Mouse (Mus musculus) ES-E14 (cell line): ENCODE results near the gene Tshz2.

Experiments
- CHD2 ChIP-seq: IDR thresholded peaks from 2 replicates; pipeline ENCODE4 v1.6.1; 2014; ENCODE audit warnings: mild to moderate bottlenecking, low read depth, low read length, inconsistent platforms
- MAFK ChIP-seq: IDR thresholded peaks from 2 replicates; pipeline ENCODE4 v1.6.1; 2014; ENCODE audit warnings: mild to moderate bottlenecking, low read depth, low read length, inconsistent platforms; ENCODE audit not compliant: insufficient read depth
- ZC3H11A ChIP-seq: IDR thresholded peaks from 2 replicates; pipeline ENCODE4 v1.6.1; 2012; ENCODE audit warnings: low read depth, mild to moderate bottlenecking, inconsistent platforms, low read length, borderline replicate concordance

GRCm38 (mm10) chr2:169860895-169861294 is 228.1 kb downstream of the Tshz2 start:
- TF ChIP-seq ZC3H11A (no peak), CHD2 (no peak), MAFK (no peak)
